Mouse (Mus musculus): ENCODE measurements around the gene Fance. TPM values are rescaled to one million over a fixed set of nuclear protein-coding genes. Genes with fewer than 3 reads are reported as not detected.
A peak's percentile ranks its signal among the peaks of the same experiment; 100 is the strongest.
"Not testable (repeated sequence)": the region's sequence is repeated elsewhere in the genome, so short reads cannot be mapped to it uniquely, and the experiment has no call there.

Fance gene
- total RNA-seq, 2 experiments from 2014 or later, result 21.6 to 29.5 TPM

DNA sequence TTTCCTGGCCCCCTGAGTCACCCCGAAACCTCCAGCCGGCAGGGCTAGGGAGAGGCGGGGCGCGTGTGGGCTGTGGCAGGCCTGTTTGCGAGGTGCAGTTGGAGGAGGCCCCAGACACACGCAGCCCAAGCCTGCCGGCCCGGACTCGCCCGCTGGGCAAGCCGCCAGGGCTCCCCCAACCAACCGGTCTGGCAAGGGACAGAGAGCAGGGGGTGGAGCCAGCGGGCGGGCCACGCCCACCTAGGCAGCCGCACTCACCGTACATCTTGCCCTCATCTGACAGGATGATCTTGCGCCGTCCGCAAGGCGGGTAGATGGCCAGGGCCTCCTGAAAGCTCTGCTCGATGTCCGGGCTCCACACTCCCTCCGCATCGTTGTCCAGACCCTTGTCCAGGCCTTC is 27.8 kb downstream of the Fance start:
- DNase-seq (ENCODE audit: low spot score in 2 of 2), result peak; percentile 51 to 53
- intact Hi-C loops (cut with DNase I), result no loop called here

DNA sequence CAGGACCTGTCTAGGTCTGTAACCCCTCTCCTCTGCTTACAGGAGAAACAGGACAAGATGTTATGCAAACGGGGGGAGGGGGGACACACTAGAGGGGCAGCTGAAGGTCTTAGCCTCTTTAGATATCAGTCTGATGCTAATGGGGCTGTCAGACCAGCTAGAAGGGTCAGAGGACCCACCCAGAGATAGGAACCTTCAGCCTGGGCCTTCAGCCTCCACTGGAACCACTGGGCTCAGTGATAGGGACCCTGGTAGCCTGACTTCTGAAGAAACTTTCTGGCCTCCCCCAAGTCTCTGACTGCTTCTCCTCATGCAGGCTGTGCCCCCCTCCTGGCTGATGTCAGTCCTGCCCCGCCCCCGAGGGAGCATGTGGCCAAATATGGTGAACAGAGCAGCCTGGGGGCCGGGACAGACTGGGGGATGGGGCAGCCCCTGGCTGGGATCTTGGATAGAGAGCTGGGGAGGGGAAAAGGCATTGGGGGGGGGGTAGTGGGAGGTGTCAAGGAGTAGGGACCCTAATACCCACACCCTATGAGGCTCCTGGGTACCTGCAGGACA is 30.8 kb downstream of the Fance start:
- intact Hi-C loops (cut with DNase I), result no loop called here
- DNase-seq (ENCODE audit: low spot score in 2 of 2), result no peak

DNA sequence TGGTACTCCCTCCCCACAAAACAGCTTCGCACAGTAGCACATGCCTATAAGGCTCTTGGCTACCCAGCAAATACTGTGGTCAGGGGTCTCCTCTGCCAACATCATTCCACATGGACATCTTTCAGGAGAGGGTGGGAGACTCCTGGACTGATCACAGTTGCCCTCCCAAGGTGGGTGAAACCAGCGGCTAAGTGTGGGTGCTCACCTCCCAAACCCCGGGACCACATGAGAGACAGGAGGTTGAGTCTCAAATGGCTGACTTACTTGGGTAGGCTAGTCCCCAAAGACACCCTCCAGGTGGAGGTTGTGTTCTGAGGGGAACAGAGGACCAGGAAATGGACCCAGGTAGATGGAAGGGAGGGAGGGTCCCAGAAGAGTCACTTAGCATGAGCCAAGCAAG is 31.4 kb downstream of the Fance start:
- intact Hi-C loops (cut with DNase I), result no loop called here
- DNase-seq (ENCODE audit: low spot score in 2 of 2), result no peak

DNA sequence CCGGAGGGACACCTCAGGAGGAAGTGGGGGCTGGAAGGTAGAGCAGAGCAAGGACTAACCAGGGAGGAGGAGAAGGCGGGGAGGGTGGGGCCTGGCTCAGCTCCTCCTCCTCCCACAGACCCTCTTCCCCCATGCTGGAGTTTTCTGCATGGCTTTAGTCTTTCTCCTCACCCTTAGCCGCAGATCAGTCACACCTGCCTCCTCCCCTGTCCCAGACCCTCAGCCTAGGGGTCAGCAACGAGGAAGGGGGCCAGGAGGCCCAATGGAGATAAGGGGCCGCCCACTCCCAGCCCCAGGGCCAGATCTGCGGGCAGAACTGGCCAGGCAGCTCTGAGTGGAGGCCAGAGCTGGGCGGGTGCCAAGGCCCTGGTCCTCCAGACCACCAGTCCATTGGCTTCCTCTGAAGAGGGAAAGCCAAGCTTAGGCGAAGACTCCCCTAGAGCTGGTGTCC is 32.0 kb downstream of the Fance start:
- DNase-seq (ENCODE audit: low spot score in 2 of 2), result no peak
- intact Hi-C loops (cut with DNase I), result no loop called here

DNA sequence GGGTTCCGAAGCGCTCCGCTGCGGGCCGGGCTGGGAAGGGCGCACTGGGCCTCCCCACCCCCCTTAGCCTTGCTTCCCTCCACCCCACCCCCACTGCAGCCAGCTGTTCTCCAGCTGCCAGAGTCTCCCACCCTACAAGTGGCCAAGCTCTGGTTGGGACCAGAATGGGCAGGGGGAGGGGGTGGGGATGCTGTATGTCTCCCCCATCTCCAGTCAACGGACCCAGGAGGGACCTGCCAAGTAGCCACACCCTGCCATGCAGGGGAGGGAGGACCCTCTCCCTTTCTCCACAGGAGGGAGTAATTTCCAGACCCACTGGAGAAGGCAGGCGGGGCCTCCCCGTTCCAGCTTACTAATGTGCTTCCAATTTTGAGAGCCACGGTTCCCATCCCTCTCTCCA is 32.6 kb downstream of the Fance start:
- no peak for DNase-seq (ENCODE audit: low spot score in 2 of 2)
- intact Hi-C loops (cut with DNase I), result no loop called here

DNA sequence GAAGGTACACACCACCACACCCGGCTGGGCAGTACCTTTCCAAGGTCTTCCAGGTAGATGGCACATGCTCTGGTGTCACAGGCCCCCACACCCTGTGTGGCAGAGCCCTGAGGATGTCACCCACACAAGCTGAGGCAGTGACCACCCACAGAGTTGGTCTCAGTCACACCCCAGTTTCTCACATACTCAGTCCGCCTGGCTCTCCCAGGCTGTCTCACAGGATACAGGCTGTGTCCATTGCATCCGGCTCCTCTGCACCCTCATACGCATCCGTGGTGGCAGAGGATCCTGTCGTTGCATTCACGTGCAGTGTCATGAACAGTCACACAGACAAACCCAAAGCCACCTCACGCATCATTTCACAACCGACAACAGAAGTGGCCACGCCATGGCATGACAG is 34.0 kb downstream of the Fance start:
- intact Hi-C loops (cut with DNase I), result no loop called here

DNA sequence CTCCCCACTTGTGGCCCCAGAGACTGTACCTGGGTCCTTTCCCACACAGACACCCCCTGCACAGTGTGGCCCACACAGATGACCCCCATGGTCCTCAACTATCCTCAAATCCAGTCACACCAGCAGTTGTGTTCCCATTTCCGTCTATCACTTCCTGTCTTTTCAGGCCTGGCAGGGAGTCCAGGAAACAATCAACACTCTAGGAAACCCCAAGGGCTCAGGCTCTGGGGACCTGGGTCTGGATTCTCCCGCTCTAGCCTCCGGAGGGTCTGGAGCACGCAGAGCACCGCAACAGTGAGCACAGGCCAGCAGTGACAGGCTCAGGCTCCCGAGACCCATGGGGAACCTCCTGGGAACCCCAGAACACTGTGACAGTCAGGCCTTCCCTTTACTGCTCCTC is 34.9 kb downstream of the Fance start:
- intact Hi-C loops (cut with DNase I), result no loop called here
- no peak for DNase-seq (ENCODE audit: low spot score in 2 of 2)

More for the DNA sequence above, 34.0 kb downstream of the Fance start:
- no peak for DNase-seq (ENCODE audit: low spot score in 2 of 2)

DNA sequence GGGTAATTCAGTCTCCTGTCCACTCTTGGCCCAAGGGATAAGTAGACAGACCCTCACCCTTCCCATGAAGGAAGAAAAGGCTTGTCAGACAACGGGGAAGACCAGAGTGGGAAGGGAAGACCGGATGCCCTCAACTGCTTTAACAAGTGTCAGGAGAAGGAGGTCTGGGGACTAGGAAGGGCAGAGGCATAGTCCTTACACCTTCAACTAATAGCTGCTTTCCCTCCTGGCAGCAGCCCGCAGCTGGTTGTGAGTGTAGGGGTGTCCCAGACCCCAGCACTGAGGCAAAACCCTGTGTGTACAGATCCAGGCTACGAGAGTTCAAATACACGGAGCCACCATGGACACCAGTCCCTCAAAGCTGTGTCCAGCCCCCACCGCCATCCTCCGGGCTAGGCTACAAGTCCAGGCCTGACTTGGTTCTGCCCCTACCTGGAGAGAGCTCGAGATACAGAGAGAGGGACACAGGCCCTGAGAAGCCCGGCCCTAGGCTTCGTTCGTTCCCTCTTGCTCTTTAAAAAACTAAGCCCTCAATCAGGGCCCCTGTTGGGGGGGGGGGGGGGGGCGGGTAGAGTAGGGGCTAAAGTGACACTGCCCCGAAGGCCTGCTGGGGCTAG is 36.1 kb downstream of the Fance start:
- no peak for DNase-seq (ENCODE audit: low spot score in 2 of 2)
- intact Hi-C loops (cut with DNase I), result no loop called here

DNA sequence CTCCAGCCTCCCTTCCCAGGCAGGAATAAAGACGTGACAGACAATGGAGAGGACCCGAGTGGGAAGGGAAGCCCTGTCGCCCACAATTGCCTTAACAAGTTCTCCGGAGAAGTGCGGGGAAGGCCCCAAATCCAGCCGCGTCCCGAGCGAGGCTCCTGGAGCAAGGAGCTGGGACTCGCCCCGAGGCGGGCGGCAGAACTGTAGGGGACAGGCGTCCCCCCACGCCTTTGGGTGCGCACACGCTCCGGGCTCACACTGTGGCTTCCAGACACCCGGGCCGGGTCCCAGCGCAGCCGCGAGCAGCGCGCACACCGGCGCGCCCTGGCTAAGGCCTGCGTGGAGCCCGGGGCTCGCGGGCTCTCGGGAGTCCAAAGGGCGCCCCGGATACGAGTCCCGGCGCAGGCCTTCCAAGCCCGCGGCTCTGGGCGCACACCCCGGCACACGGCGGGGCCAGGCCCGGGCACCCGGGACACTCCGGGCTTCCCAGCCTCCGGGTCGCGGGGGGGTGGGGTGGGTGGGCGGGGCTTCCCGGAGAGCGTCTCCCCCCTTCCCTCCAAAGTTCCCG is 36.7 kb downstream of the Fance start:
- intact Hi-C loops (cut with DNase I), result no loop called here
- DNase-seq (ENCODE audit: low spot score in 2 of 2), result no peak

DNA sequence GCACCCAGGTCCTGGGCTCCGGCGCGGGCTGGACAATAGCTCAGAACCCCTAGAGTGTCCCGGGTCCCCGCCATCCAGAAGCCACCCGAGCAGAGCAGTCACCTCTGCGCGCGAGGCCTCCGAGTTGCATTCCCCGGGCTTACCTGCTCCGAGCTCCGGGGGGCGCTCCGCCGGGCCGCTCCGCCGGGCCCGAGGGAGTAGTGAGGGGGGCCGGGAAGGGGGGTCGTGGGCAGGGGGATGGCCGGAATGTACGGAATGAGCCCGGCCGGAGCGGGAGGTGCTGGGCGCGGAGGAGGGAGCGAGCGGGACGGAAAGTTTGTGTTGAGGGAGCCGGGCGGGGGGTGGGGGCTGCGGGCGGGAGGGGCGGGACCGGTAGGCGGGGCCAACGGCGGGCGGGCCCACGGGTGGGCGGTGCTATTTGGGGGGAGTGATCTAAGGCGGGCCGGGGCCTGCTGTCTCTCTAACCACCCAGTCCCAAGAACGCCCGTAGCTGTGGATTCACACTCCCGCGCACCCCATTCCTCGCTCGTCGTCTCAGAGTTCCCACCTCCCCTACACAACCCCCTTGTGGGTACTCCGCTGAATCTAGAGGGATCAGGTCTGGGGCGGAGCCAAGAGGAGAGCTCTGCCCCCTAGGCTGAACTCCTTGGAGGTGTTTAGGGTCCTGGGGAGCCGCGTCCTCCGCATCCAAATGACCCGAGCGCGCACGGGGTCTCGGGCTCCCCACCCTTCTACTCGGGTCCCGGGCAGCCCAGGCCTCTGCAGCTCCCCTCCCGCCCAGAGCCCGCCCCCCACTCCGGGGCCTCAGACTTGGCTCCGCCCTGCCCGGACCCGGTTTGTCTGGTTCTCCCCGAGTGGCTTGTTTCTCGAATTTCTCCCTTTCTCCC is 37.4 kb downstream of the Fance start, which contains the start of gene Tead3:
Tead3 (minus strand) TSS at position 352 of the 887 bp plus-strand sequence.
- intact Hi-C loops (cut with DNase I), result no loop called here
- DNase-seq (ENCODE audit: low spot score in 2 of 2), result no peak

DNA sequence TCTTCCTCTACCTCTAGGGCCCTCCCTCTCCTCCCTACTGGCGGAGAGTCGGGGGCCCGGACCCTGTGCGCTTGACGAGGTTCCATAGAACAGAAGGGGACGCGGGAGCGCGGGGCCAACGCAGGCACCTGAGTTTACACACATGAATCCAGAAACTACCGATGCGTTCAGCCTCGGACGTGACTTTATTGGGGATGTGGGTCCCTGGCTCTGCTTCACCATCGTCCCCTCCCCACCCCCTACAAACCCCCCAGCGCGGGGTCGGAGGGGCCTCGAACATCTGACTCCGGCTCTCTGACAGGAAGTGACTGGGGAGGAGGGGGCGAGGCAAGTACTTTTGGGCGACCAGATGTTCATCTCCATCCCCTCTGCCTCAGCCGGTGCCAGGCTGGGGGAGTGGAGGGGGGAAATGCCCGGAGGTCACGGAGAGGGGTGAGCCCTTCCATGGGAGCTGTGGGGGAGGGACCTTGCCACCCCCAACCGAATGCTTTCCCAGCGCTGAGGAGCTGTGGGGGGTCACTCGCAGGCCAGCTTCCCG is 38.1 kb downstream of the Fance start:
- intact Hi-C loops (cut with DNase I), result no loop called here
- no peak for DNase-seq (ENCODE audit: low spot score in 2 of 2)

DNA sequence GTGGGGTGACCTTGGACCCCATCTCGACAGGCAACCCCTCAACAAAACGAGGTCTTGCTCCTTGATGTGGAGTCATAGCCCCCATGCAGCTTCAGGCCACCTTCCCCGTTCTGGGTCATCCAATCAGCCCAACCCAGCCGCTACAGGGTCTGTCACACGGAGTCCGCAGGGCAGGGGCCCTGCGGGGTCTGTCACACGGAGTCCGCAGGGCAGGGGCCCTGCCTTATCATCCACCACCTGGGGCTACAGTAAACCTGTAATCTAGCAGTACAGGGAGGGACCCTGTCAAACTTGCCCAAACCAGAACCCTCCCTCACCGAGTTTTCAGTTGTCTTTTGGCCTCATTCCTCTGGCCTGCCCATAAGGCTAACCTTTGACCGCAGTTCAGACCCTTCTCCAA is 38.7 kb downstream of the Fance start:
- DNase-seq (ENCODE audit: low spot score in 2 of 2), result no peak

DNA sequence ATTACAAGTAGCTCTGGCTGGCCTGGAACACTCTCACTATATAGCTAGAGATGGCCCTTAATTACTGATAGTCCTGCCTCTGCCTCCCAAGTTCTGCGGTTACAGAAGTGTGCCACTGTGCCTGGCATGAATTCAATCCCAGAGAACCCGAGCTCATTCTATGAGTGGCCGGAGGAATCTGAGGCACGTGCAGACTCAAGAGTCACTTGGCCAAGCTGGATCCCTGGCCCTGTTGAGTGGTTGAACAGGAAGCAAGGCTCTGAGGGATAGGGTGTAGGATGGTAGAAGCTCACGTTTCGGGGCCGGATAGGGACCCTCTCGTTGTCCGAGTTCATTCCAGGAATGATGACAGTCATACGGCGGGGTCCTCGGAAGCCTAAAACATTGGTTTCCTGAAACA is 42.6 kb downstream of the Fance start:
- DNase-seq (ENCODE audit: low spot score in 2 of 2), result no peak
- intact Hi-C loops (cut with DNase I), result no loop called here

More for the DNA sequence above, 38.7 kb downstream of the Fance start:
- intact Hi-C loops (cut with DNase I), result no loop called here

DNA sequence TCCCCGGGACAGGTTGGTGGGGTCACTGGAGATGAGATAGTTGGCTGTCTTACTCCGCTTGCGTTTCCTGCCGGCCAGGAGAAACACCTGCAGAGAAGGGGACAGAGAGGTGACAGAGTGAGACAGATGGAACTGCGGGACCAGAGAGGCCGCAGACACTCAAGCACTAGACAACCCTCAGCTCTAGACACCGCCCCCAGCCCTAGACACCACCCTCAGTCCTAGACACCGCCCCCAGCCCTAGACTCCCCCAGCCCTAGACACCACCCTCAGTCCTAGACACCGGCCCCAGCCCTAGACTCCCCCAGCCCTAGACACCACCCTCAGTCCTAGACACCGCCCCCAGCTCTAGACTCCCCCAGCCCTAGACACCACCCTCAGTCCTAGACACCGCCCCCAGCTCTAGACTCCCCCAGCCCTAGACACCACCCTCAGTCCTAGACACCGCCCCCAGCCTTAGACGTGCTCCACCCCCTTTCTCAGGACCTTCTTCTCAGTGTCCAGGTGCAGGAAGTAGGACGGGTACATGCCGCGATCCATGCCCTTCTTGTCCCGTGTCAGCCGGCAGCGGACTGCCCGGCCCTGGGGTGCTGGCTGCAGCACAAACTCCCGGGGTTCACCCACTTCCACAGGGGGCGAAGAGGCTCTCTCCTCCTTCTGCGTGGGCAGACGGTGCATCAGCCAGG is 45.4 kb downstream of the Fance start:
- intact Hi-C loops (cut with DNase I); DNase-seq (ENCODE audit: low spot score in 2 of 2): not testable (repeated sequence)

DNA sequence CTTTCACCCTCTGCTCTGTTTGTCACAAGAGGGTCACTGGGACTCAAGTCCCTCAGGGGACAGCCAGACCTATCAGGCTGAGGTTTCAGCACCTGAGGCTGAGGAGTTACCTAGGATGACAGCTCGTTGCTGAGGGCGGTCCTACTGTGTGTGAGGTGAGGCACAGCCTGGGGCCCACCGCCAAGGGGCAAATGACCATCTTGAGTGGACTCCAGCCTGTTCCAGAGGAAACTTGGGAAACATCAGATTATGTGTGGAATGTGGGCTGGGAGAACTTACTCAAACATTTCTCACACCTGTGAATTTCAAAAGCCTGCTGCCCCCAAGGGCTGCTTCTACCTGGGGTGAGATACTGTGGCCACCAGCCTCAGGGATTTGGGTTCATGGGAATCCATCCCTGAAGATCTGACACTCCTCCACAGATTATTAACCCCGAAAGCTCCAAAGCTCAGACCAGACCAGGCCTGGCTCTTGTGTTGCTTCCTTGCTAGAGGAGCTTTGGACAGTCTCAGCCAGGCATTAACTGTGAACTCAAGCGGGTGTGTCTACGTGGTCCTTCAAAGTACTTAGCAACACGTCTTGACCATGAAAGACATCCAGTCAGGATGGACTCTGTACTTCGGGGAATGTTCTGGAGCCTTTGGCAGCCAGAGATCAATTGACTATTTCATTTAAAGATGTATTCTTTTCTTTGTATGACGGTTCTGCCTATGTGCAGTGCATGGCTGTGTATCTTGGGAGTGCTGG is 47.4 kb downstream of the Fance start:
- no peak for DNase-seq (ENCODE audit: low spot score in 2 of 2)

DNA sequence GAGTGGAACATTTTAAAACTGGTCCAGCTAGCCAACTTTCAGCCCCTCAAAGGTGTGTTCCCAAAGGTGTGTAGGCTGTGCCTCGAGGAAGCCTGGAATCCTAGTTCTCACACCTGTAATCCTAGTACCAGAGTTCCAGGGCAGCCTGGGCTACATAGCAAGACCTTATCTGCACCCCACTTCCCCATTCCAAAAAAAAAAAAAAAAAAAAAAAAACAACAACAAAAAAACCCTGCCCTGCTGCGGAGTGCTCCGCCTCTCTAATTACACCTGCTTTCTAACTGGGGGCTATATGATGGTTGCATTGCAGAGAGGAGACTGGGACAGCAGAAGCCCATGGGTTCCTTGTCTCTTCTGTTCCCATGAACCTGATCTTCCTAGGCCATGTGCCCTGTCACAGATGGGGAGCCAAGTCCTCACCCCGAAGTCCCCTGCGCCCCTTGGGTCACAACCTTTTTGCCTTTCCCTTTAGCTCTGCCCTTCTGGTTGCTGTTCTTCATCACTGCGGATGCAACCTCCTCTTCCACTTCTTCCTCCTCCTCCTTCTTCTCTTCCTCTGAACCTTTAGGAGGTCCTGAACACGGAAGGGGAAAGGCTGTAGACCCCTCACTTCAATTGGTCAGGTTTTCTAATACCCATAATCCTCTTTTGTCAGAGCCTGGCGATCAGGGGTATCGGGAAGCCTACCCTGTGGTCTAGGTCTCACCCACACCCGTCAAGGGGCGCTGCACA is 48.8 kb downstream of the Fance start:
- intact Hi-C loops (cut with DNase I), result no loop called here
- DNase-seq (ENCODE audit: low spot score in 2 of 2), result no peak

More for the DNA sequence above, 47.4 kb downstream of the Fance start:
- intact Hi-C loops (cut with DNase I), result no loop called here

DNA sequence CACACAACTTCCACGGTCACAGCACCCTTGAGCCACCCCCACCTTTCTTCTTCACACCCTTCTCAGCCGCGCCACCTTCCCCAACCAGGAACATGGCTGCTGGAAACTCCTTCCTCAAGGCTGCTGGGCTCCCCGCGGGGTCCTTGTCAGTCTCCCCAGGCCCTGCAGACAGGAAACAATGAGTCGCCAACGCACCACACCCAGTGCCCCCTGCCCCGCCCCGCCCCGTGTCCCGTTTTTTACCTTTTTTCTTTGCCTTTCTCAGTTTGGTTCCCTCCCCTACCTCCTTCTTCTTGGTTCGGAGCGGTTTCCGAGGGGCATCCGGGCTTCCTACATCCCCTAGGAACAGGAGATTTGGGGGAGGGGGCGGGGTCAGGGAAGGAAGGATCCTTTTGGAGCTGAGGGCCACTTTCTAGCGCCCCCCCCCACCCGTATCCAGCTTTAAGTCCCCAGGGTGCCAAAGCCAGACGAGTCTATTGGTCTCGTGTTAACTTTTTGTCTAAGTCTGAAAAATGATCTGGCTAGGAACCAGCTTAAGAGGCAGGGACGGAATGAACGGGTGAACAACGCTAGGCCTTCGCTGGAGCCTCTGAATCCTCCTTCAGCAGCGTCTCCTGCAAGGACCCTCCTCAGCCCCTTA is 49.5 kb downstream of the Fance start:
- intact Hi-C loops (cut with DNase I), result no loop called here
- DNase-seq (ENCODE audit: low spot score in 2 of 2), result no peak

DNA sequence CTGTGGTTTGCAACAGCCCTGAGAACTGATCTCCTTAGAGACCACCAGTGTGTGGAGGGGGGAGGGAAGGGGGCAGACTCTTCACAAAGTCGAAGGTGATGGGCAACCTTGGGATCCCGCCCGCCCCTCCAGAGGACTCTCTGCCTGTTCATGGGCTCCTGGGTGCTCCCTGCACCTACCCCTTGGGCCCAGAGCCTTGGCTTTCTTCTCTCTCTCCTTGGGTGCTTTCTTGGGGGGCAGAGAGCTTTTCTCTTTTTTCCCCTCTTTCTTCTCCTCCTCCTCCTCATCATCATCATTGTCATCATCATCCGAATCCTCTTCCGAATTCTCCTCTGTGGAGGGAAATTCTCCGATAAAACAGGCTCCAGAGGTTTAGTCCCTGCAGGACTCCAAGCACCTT is 50.2 kb downstream of the Fance start:
- intact Hi-C loops (cut with DNase I), result no loop called here
- DNase-seq (ENCODE audit: low spot score in 2 of 2), result no peak
